Mouse (Mus musculus) liver, embryonic 14.5 days (tissue): ENCODE data around the gene Cacng6. TPM values are rescaled to one million over a fixed set of nuclear protein-coding genes. Genes with fewer than 3 reads are reported as not detected.

ENCODE experiments used
- ATAC-seq: fragments of 200-750 bp; cut with Nextera tagmentation; 2 replicates; pipeline ENCODE4 v1.8.0; 2017; ENCODE audit warnings: moderate number of reproducible peaks, mild to moderate bottlenecking, moderate library complexity; ENCODE audit not compliant: insufficient read depth
- DNase-seq, 3 experiments: peaks; one replicate each; pipeline ENCODE4 v3.0.0-alpha.2; 2012 to 2013; ENCODE audit warnings: low read depth in 3 of 3, low spot score in 3 of 3
- H3K27ac ChIP-seq: fragments of 300-500 bp; sonication (generic); 2 replicates; pipeline ENCODE4 v1.5.1; 2014; ENCODE audit warnings: moderate library complexity, mild to moderate bottlenecking, control low read depth, inconsistent platforms
- H3K27me3 ChIP-seq: fragments of 300-500 bp; sonication (generic); 2 replicates; pipeline ENCODE4 v1.6.1; 2014; ENCODE audit warnings: mild to moderate bottlenecking, low read length, moderate library complexity; ENCODE audit not compliant: control insufficient read depth, insufficient read depth
- H3K36me3 ChIP-seq: fragments of 300-500 bp; sonication (generic); replicated peaks from 2 replicates; pipeline ENCODE4 v1.6.1; 2014; ENCODE audit warnings: low read depth; ENCODE audit not compliant: control insufficient read depth, insufficient read depth
- H3K4me1 ChIP-seq, 2 experiments: fragments of 200-500 bp in 1 of 2; fragments of 300-500 bp in 1 of 2; sonication (generic) in 1 of 2; replicated peaks; 2 replicates each; pipeline ENCODE4 v1.6.1; 2012 to 2014; ENCODE audit warnings: antibody characterized with exemption in 1 of 2, inconsistent platforms in 1 of 2, low read length in 1 of 2; ENCODE audit not compliant: control insufficient read depth in 2 of 2, insufficient read depth in 2 of 2
- H3K4me2 ChIP-seq: fragments of 300-500 bp; sonication (generic); 2 replicates; pipeline ENCODE4 v1.6.1; 2014; ENCODE audit warnings: low read depth, mild to moderate bottlenecking, control low read depth, moderate library complexity
- H3K4me3 ChIP-seq, 2 experiments: fragments of 200-500 bp in 1 of 2; fragments of 300-500 bp in 1 of 2; sonication (generic) in 1 of 2; 2 replicates each; pipeline ENCODE4 v1.5.1; 2012 to 2014; ENCODE audit warnings: low read depth in 2 of 2, low read length in 2 of 2, mild to moderate bottlenecking in 2 of 2, control low read depth in 1 of 2, inconsistent platforms in 1 of 2, moderate library complexity in 1 of 2; ENCODE audit not compliant: insufficient read depth in 1 of 2
- H3K9ac ChIP-seq: fragments of 300-500 bp; sonication (generic); replicated peaks from 2 replicates; pipeline ENCODE4 v1.6.1; 2014; ENCODE audit warnings: mild to moderate bottlenecking, control low read depth, moderate library complexity
- H3K9me3 ChIP-seq: fragments of 300-500 bp; sonication (generic); 2 replicates; pipeline ENCODE4 v1.6.1; 2016; ENCODE audit warnings: low read length, mixed read lengths; ENCODE audit not compliant: control insufficient read depth
- CTCF ChIP-seq: IDR thresholded peaks from 2 replicates; pipeline ENCODE4 v1.5.1; 2016; ENCODE audit warnings: antibody characterized with exemption, low read depth, control low read depth
- EP300 ChIP-seq: IDR thresholded peaks from 2 replicates; pipeline ENCODE4 v1.6.1; 2016; ENCODE audit warnings: antibody characterized with exemption, low read depth
- WGBS: fragments of 180-500 bp; shearing (Covaris S2); extraction: QIAGEN DNeasy Blood & Tissue Kit; methylation state at CpG from one replicate; pipeline ENCODE4 v1.1.7; 2014; ENCODE audit not compliant: insufficient replicate concordance; 5-methylcytosine and 5-hydroxymethylcytosine counted together
- polyA plus RNA-seq, 2 experiments: library from polyadenylated mRNA; depleted of rRNA in 1 of 2; stranded (reverse) in 1 of 2; unstranded in 1 of 2; fragments of >200 nt; fragmentation: Nextera tagmentation in 1 of 2; extraction: Ambion mirVana in 1 of 2; gene quantifications; 2 replicates each; pipeline versions ENCODE4 v1.2.1 to v1.2.3; 2012 to 2014

The Cacng6 gene
- polyA plus RNA-seq (2012; rRNA removed): not detected in 2 replicates
- not detected in 2 replicates for polyA plus RNA-seq (2014; fragmentation: Nextera tagmentation; extraction: Ambion mirVana)

DNA sequence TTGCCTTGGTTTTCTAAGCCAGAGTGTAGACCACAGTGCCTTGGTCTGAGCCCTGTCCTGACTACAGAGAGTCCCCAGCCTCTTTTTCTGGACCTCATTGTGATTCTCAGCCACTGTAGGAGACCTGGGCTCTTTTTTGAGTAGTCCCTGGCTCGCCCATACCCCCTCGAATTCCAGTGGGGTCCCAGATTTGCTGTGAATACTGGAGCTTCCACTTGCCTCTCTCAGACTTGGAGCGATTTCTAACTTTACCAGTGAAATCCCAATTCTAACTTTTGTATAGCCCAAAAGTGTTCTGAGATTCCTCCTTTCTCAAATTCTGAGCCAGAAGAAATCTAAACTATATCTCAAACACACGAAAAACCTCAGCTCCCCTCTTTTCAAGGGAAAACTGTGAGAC, at the start of gene Cacng6:
TSS of gene Cacng6 (plus strand) at position 301 of the 400 bp plus-strand sequence.
- WGBS: 17% methylated on average over 4 of the region's 4 CpGs
- DNase-seq (no peak), ATAC-seq (no peak)
- H3K9me3 ChIP-seq: no peaks in the 10 kb centered on the region
- H3K27me3 ChIP-seq: peaks cover 18% of the 10 kb centered on the region
- no peaks in the 10 kb centered on the region for H3K4me1 ChIP-seq
- no peak for TF ChIP-seq CTCF
- no peak for TF ChIP-seq EP300
- no peak within 1 kb of the TSS for H3K27ac ChIP-seq
- H3K4me2 ChIP-seq: no peak within 1 kb of the TSS
- no peak within 1 kb of the TSS for H3K4me3 ChIP-seq
- H3K9ac ChIP-seq: no peak within 1 kb of the TSS
- no peaks in the 10 kb centered on the region for H3K36me3 ChIP-seq

GRCm38 (mm10) chr7:3376831-3377230, 47.2 kb upstream of the Cacng6 start:
- H3K9ac ChIP-seq: no peak overlapping the region
- H3K4me3 ChIP-seq: no peak overlapping the region
- TF ChIP-seq CTCF: peak; percentile 41; the same call in 1 of the 2 replicates
- TF ChIP-seq EP300: no peak
- H3K27me3 ChIP-seq: no peaks in the 10 kb centered on the region
- WGBS: 37% methylated on average over 4 of the region's 4 CpGs
- no peak for DNase-seq
- H3K27ac ChIP-seq: no peak overlapping the region
- H3K4me2 ChIP-seq: no peak overlapping the region
- no peaks in the 10 kb centered on the region for H3K4me1 ChIP-seq
- no peaks in the 10 kb centered on the region for H3K9me3 ChIP-seq
- no peak for ATAC-seq
- H3K36me3 ChIP-seq: no peaks in the 10 kb centered on the region

- Histone ChIP-seq H3K4me3 (no peak overlapping the region), H3K4me1 (no peaks in the 10 kb centered on the region), H3K27me3 (no peaks in the 10 kb centered on the region), H3K27ac (no peak overlapping the region), H3K36me3 (no peaks in the 10 kb centered on the region), H3K9me3 (no peaks in the 10 kb centered on the region), H3K9ac (no peak overlapping the region), H3K4me2 (no peak overlapping the region)
- DNase-seq (no peak), ATAC-seq (no peak)
- no peak for TF ChIP-seq EP300
- TF ChIP-seq CTCF: no peak
- WGBS: 58% methylated on average over 9 of the region's 9 CpGs
These were observed 41.9 kb upstream of the Cacng6 start for GRCm38 (mm10) chr7:3382123-3382522.

DNA sequence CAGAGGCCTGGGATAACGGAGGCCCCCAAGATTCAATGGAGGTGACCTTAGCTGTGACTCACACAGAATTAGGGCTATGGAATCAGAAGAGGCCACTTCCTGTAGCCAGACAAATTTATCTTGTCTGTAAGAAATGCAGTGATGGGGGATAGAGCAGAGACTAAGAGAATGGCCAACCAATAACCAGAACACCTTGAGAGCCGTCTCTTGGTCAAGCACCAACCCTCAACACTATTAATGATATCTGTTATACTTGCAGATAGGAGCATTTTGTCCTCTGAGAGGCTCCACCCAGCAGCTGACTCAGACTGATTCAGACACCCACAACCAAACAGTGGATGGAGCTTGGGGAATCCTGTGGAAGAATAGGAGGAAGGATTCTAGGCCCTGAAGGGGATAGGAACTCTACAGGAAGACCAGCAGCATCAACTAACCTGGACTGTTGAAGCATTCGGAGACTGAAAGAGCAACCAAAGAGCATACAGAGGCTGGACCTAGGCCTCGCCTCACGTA, 39.1 kb upstream of the Cacng6 start:
- Histone ChIP-seq H3K4me3 (no peak overlapping the region), H3K36me3 (no peaks in the 10 kb centered on the region), H3K4me2 (no peak overlapping the region), H3K9ac (no peak overlapping the region), H3K9me3 (no peaks in the 10 kb centered on the region), H3K27me3 (no peaks in the 10 kb centered on the region), H3K4me1 (no peaks in the 10 kb centered on the region), H3K27ac (no peak overlapping the region)
- no peak for TF ChIP-seq EP300
- no peak for TF ChIP-seq CTCF
- ATAC-seq: no peak
- DNase-seq: no peak
- WGBS: 67% methylated on average over 5 of the region's 5 CpGs

GRCm38 (mm10) chr7:3386036-3386730, 37.8 kb upstream of the Cacng6 start:
- H3K36me3 ChIP-seq: no peaks in the 10 kb centered on the region
- H3K9me3 ChIP-seq: no peaks in the 10 kb centered on the region
- H3K4me3 ChIP-seq: no peak overlapping the region
- 48% methylated on average over 6 of the region's 6 CpGs for WGBS
- TF ChIP-seq EP300 (no peak), CTCF (no peak)
- ATAC-seq: no peak
- DNase-seq: no peak
- no peak overlapping the region for H3K4me2 ChIP-seq
- no peaks in the 10 kb centered on the region for H3K4me1 ChIP-seq
- no peak overlapping the region for H3K27ac ChIP-seq
- H3K9ac ChIP-seq: no peak overlapping the region
- H3K27me3 ChIP-seq: no peaks in the 10 kb centered on the region
